Mouse (Mus musculus) duodenum, adult 2 months (tissue): ENCODE measurements around the gene Scamp4. TPM values are rescaled to one million over a fixed set of nuclear protein-coding genes. Genes with fewer than 3 reads are reported as not detected.

Source experiments
- polyA plus RNA-seq: library from polyadenylated mRNA; depleted of rRNA; stranded (reverse); fragments of >200 nt; gene quantifications from 2 replicates; pipeline ENCODE4 v1.2.3, GENCODE M21; 2012; ENCODE audit warnings: low replicate concordance; rRNA removed

Gene Scamp4
- polyA plus RNA-seq: 164 and 176 TPM in 2 replicates

GRCm38 (mm10) chr10:80602698-80603325 is at the start of gene Scamp4, which contains the start of gene Adat3:
TSS of gene Scamp4 (plus strand) at chr10:80602872.
TSS of gene Adat3 (plus strand) at chr10:80602880.

GRCm38 (mm10) chr10:80561116-80561944 is 41.3 kb upstream of the Scamp4 start, which contains the start of gene Rexo1:
TSS of gene Rexo1 (minus strand) at chr10:80561560.

DNA sequence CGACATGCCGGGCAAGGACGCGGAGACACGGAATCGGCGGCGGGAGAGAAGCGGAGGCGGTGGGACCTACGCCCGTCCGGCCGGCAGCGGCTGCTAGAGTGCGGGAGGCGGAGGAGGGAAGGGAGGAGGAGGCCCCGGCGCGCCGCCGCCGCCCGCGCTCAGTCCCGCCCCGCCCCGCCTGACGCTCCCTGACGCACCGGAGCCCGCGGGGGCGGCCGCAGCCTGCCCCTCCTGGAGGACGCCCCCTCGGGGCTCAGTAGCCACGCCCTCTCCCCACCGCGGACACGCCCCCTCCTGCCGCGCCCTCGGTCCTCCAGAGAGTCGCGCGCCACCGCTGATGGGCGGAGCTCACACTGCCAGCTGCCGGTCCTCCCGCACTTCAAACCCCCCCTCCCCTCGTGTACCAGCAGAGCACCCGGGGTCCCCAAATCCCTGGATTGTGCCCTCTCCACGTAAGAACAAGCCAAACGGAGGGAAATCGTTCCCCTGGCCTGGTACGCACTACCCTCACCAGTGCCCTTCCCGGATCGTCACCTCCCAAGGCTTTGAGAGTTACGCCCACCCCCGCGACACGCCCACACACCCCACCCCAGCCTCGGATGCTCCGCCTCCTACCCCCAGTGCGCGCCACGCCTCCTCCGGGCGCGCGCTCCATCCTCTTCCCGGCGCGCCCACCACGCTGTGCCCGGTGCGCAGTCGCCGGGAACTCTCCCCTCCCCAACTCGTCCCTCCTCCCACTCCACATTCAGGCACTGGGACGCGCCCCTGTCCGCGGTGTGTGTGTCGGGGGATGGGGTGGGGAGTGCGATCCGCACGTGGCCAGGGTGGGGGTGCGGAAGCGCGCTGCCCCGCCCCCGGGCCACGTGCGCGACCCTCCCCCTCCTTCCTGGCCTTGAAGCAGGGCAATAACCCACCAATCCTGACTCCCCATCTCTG is 25.2 kb upstream of the Scamp4 start, which contains the start of gene Klf16:
TSS of gene Klf16 (minus strand) at position 127 of the 936 bp plus-strand sequence.

GRCm38 (mm10) chr10:80589879-80590854 is 12.5 kb upstream of the Scamp4 start, which contains the start of gene Abhd17a:
TSS of gene Abhd17a (minus strand) at chr10:80590341.

DNA sequence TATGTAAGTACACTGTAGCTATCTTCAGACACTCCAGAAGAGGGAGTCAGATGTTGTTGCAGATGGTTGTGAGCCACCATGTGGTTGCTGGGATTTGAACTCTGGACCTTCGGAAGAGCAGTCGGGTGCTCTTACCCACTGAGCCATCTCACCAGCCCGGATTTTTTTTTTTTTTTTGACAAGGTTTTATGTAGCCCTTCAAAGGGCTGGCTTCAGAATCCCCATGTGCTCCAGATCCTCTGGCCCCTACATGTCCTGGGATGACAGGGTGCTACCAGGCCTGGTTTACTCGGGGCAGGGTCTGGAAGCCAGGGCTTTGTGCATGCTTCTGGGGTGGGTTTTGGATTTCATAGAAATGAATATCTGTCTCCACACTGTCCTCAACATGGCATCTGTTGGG is 3.0 kb downstream of the Scamp4 start, which contains the start of gene Gm49322:
TSS of gene Gm49322 (plus strand) at position 301 of the 400 bp plus-strand sequence.

DNA sequence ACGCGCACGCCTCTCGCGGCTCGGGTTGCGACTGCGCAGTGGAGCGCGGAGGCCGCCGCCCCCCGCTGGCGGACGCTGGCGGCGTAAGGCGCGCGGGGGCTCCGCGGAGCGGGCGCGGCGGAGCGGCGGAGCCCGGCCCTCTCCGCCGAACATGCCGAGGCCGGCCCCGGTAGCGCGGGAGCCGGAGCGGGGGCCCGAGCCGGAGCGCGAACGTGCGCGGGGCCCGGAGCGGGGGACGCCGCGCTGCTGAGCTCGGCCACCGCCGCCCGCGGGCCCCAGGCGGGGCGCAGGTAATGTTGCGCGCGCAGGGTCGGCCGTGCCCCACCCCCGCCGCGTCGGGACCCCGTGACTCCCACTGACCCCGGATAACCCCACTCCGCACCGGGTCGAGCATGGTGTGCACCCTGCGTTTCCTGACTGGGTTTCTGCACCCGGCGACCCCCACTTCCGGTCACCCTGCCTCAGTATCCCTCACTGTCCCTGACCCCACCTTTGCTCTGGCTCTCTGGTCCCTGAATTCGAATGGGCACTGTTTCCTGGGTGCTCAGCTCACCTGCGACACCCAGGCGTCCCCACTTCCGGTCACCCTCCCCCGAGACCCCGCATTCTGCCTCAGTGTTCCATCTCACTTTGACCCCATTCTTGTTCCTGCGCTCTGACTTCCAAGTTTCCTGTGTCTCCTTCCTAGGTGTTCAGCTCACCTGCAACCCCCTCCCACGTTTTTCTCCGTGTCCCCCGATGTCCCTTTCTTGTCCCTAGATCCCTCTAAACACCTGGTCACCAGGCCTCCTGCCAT is 20.2 kb downstream of the Scamp4 start, which contains the start of gene Csnk1g2:
TSS of gene Csnk1g2 (plus strand) at position 178 of the 796 bp plus-strand sequence.

DNA sequence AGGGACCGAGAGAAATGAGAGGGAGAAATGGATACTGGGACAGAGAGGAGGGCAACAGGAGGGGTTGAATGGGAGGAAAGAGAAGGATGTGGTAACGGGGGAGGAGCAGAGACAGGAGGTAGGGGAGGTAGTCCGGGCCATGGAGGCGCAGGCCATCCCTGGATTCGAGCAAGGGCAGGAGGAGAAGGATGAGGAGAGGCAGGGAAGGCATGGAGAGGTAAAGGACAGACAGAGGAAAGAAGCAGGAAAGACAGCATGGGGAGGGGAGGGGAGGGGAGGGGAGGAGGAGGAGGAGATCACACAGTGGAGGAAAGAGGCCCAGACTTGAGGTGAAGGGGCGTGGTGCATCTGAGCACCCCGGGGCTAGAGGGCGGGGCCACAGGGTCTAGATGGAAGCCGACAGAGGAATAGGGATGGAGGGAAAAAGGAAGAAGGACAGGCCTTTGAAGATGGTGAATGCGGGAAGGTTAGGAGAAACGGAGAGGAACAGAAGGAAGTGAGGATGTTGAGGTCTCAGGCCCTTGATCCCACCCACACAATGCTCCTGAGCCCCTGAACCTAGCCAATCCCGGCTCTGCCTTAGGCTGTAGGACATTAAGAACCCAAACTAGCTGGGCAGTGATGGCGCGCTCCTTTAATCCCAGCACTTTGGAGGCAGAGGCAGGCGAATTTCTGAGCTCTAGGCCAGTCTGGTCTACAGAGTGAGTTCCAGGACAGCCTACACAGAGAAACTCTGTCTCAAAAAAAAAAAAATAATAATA is 54.4 kb downstream of the Scamp4 start, which contains the start of gene Btbd2:
TSS of gene Btbd2 (minus strand) at position 209 of the 761 bp plus-strand sequence.

Other genes starting within 250 kb of the Scamp4 start
- 2.4 and 7.5 TPM in 2 replicates for gene Plk5, start 246.4 kb upstream of the Scamp4 start, polyA plus RNA-seq
- gene Mex3d, start 215.2 kb upstream of the Scamp4 start, polyA plus RNA-seq: 13.6 and 24.5 TPM in 2 replicates
- 76.6 and 89.3 TPM in 2 replicates for gene Mbd3, start 203.3 kb upstream of the Scamp4 start, polyA plus RNA-seq
- gene Uqcr11, start 196.0 kb upstream of the Scamp4 start, polyA plus RNA-seq: 2,686 and 4,056 TPM in 2 replicates
- gene Tcf3, start 169.2 kb upstream of the Scamp4 start, polyA plus RNA-seq: 95.5 and 98.0 TPM in 2 replicates
- 0.26 and 4.2 TPM in 2 replicates for gene Onecut3, start 108.0 kb upstream of the Scamp4 start, polyA plus RNA-seq
- 0.02 TPM in 1 of 2 replicates, not detected in the other for gene Atp8b3, start 63.7 kb upstream of the Scamp4 start, polyA plus RNA-seq
- gene Rexo1, start 41.3 kb upstream of the Scamp4 start, polyA plus RNA-seq: 50.2 and 62.3 TPM in 2 replicates
- 22.7 and 36.3 TPM in 2 replicates for gene Klf16, start 25.6 kb upstream of the Scamp4 start, polyA plus RNA-seq
- gene Abhd17a, start 12.5 kb upstream of the Scamp4 start, polyA plus RNA-seq: 502 and 1,087 TPM in 2 replicates
- gene Adat3, start within 50 bp of the Scamp4 start, polyA plus RNA-seq: 23.9 and 33.1 TPM in 2 replicates
- gene Gm49322, start 3.1 kb downstream of the Scamp4 start, polyA plus RNA-seq: 1.7 and 2.4 TPM in 2 replicates
- gene Csnk1g2, start 20.0 kb downstream of the Scamp4 start, polyA plus RNA-seq: 194 and 256 TPM in 2 replicates
- gene Btbd2, start 54.2 kb downstream of the Scamp4 start, polyA plus RNA-seq: 70.9 and 83.2 TPM in 2 replicates
- gene Mknk2, start 75.2 kb downstream of the Scamp4 start, polyA plus RNA-seq: 147 TPM in 2 replicates
- gene Mob3a, start 99.1 kb downstream of the Scamp4 start, polyA plus RNA-seq: 28.1 and 37.8 TPM in 2 replicates
- gene Izumo4, start 99.3 kb downstream of the Scamp4 start, polyA plus RNA-seq: 20.8 and 44.8 TPM in 2 replicates
- gene Ap3d1, start 139.4 kb downstream of the Scamp4 start, polyA plus RNA-seq: 80.7 and 89.3 TPM in 2 replicates
- gene Dot1l, start 152.3 kb downstream of the Scamp4 start, polyA plus RNA-seq: 53.5 and 58.4 TPM in 2 replicates
- gene Sf3a2, start 195.3 kb downstream of the Scamp4 start, polyA plus RNA-seq: 50.6 and 68.2 TPM in 2 replicates
- 44.6 and 62.2 TPM in 2 replicates for gene Plekhj1, start 195.8 kb downstream of the Scamp4 start, polyA plus RNA-seq
- 0.54 and 2.5 TPM in 2 replicates for gene Amh, start 202.4 kb downstream of the Scamp4 start, polyA plus RNA-seq
- not detected in 2 replicates for gene Jsrp1, start 210.6 kb downstream of the Scamp4 start, polyA plus RNA-seq
- gene Oaz1, start 223.8 kb downstream of the Scamp4 start, polyA plus RNA-seq: 955 and 1,664 TPM in 2 replicates
- gene Lingo3, start 241.2 kb downstream of the Scamp4 start, polyA plus RNA-seq: 0.02 and 0.07 TPM in 2 replicates